Mouse (Mus musculus) embryo, embryonic 10.5 days (tissue): ENCODE measurements at regions not wholly inside any gene's neighbourhood (a gene's known extent, or its start where the extent isn't known, plus 50 kb on each side); places are given as distances from the start of the nearest gene placed in this dataset.

Experiments used
- DNase-seq: peaks from one replicate; pipeline ENCODE4 v3.0.0-alpha.2; 2015; ENCODE audit warnings: low spot score

GRCm38 (mm10) chr4:93986189-93986588 is 570.2 kb upstream of the Gm10306 start:
- no peak for DNase-seq

- no peak for DNase-seq
These were observed 566.0 kb upstream of the Gm10306 start for GRCm38 (mm10) chr4:93990273-93990869.

- DNase-seq, result no peak
These were observed 550.5 kb upstream of the Gm10306 start for GRCm38 (mm10) chr4:94005818-94006217.

GRCm38 (mm10) chr4:94007088-94007768 is 549.1 kb upstream of the Gm10306 start:
- DNase-seq, result peak; percentile 83

- DNase-seq, result no peak
These were observed 540.6 kb upstream of the Gm10306 start for GRCm38 (mm10) chr4:94015713-94016112.

GRCm38 (mm10) chr4:94017702-94018101 is 538.6 kb upstream of the Gm10306 start:
- DNase-seq, result no peak

- DNase-seq, result no peak
These were observed 506.6 kb upstream of the Gm10306 start for GRCm38 (mm10) chr4:94049629-94050310.

- no peak for DNase-seq
These were observed 503.8 kb upstream of the Gm10306 start for GRCm38 (mm10) chr4:94052249-94053162.

GRCm38 (mm10) chr4:94073178-94073870 is 483.0 kb upstream of the Gm10306 start:
- DNase-seq, result no peak

GRCm38 (mm10) chr4:94082839-94083238 is 473.5 kb upstream of the Gm10306 start:
- DNase-seq, result no peak

GRCm38 (mm10) chr4:94094379-94094778 is 462.0 kb upstream of the Gm10306 start:
- no peak for DNase-seq

- DNase-seq, result no peak
These were observed 449.4 kb upstream of the Gm10306 start for GRCm38 (mm10) chr4:94106941-94107340.

- DNase-seq, result no peak
These were observed 439.5 kb upstream of the Gm10306 start for GRCm38 (mm10) chr4:94116881-94117280.

- DNase-seq, result peak; percentile 17
These were observed 432.2 kb upstream of the Gm10306 start for GRCm38 (mm10) chr4:94124177-94124576.

- DNase-seq, result no peak
These were observed 418.4 kb upstream of the Gm10306 start for GRCm38 (mm10) chr4:94137921-94138320.

GRCm38 (mm10) chr4:94144901-94145801 is 411.2 kb upstream of the Gm10306 start:
- no peak for DNase-seq

- no peak for DNase-seq
These were observed 408.3 kb upstream of the Gm10306 start for GRCm38 (mm10) chr4:94147964-94148533.

- no peak for DNase-seq
These were observed 407.3 kb upstream of the Gm10306 start for GRCm38 (mm10) chr4:94149056-94149455.

- DNase-seq, result no peak
These were observed 395.7 kb upstream of the Gm10306 start for GRCm38 (mm10) chr4:94160620-94161019.

GRCm38 (mm10) chr4:94173096-94173495 is 383.2 kb upstream of the Gm10306 start:
- DNase-seq, result no peak
